Mouse (Mus musculus) cerebellum, adult 11-12 months (tissue): Measurements from ENCODE around the gene Olfr917.

Source experiments
- DNase-seq: peaks from one replicate; pipeline ENCODE4 v3.0.0; 2022

Gene Olfr917

GRCm38 (mm10) chr9:38665742-38666141 is at the start of gene Olfr917:
TSS of gene Olfr917 (minus strand) at chr9:38665842.
- no peak for DNase-seq

GRCm38 (mm10) chr9:38674501-38674900 is 8.9 kb upstream of the Olfr917 start, which contains the start of gene Olfr918:
TSS of gene Olfr918 (minus strand) at chr9:38674601.
- DNase-seq: no peak

- DNase-seq: no peak
Measured at GRCm38 (mm10) chr9:38672887-38673286, 7.2 kb upstream of the Olfr917 start.

- DNase-seq: no peak
Measured at GRCm38 (mm10) chr9:38659775-38660174, 5.9 kb downstream of the Olfr917 start, which contains the start of gene Olfr916. TSS of gene Olfr916 (minus strand) at chr9:38659875.

GRCm38 (mm10) chr9:38632406-38632805 is 33.2 kb downstream of the Olfr917 start:
- DNase-seq: no peak
